Mouse (Mus musculus): ENCODE data around the gene Frmd4a. TPM values are rescaled to one million over a fixed set of nuclear protein-coding genes. Genes with fewer than 3 reads are reported as not detected.

Gene Frmd4a
- total and polyA plus RNA-seq, 2 experiments from 2014 or later, result 11.9 to 44.1 TPM

GRCm38 (mm10) chr2:4487280-4487679 lies 469.8 kb downstream of the Frmd4a start:
- Histone ChIP-seq H3K36me3 (replicated peaks; ENCODE audit: control insufficient read depth, insufficient read depth, low read length) (no peaks in the 10 kb centered on the region; the same call in 1 of the 2 replicates), H3K9me3 (replicated peaks; ENCODE audit: control insufficient read depth, low read length) (no peaks in the 10 kb centered on the region), H3K27me3 (ENCODE audit: control insufficient read depth, insufficient read depth, low read length) (no peaks in the 10 kb centered on the region), H3K9ac (replicated peaks; ENCODE audit: low read depth, low read length) (no peak overlapping the region), H3K4me3 (ENCODE audit: low read depth, low read length) (no peak overlapping the region), H3K4me2 (ENCODE audit: low read depth, low read length) (no peak overlapping the region), H3K27ac (ENCODE audit: low read depth) (no peak overlapping the region), H3K4me1 (ENCODE audit: control insufficient read depth, insufficient read depth) (no peaks in the 10 kb centered on the region)
- DNase-seq (ENCODE audit: low spot score) (no peak), ATAC-seq (ENCODE audit: insufficient read depth, low read depth) (no peak)
- 82% methylated on average over 2 of the region's 2 CpGs for WGBS
- no peak for TF ChIP-seq EP300 (IDR thresholded peaks at IDR 0.05; ENCODE audit: low read depth)
- TF ChIP-seq CTCF (IDR thresholded peaks at IDR 0.05; ENCODE audit: low read depth), result no peak

- 54% methylated on average over 5 of the region's 5 CpGs for WGBS
- TF ChIP-seq EP300 (IDR thresholded peaks at IDR 0.05; ENCODE audit: low read depth), result no peak
- ATAC-seq (ENCODE audit: insufficient read depth, low read depth) (0 out of 2 replicates have a peak, but pooled peaks have one; percentile 35), DNase-seq (ENCODE audit: low spot score) (peak; percentile 48)
- Histone ChIP-seq H3K36me3 (replicated peaks; ENCODE audit: control insufficient read depth, insufficient read depth, low read length) (0 out of 2 replicates have a peak, but pooled peaks cover 2% of the 10 kb centered on the region), H3K4me3 (ENCODE audit: low read depth, low read length) (no peak overlapping the region), H3K27me3 (ENCODE audit: control insufficient read depth, insufficient read depth, low read length) (no peaks in the 10 kb centered on the region), H3K27ac (ENCODE audit: low read depth) (0 out of 2 replicates have a peak overlapping the region, but pooled peaks have one; percentile 9), H3K4me2 (ENCODE audit: low read depth, low read length) (no peak overlapping the region), H3K9ac (replicated peaks; ENCODE audit: low read depth, low read length) (no peak overlapping the region), H3K4me1 (ENCODE audit: control insufficient read depth, insufficient read depth) (peaks cover 6% of the 10 kb centered on the region; the same call in 1 of the 2 replicates), H3K9me3 (replicated peaks; ENCODE audit: control insufficient read depth, low read length) (no peaks in the 10 kb centered on the region)
Measured at GRCm38 (mm10) chr2:4490845-4491244, 473.3 kb downstream of the Frmd4a start.

- Histone ChIP-seq H3K4me2 (ENCODE audit: low read depth, low read length) (no peak overlapping the region), H3K9ac (replicated peaks; ENCODE audit: low read depth, low read length) (no peak overlapping the region), H3K4me3 (ENCODE audit: low read depth, low read length) (no peak overlapping the region), H3K9me3 (replicated peaks; ENCODE audit: control insufficient read depth, low read length) (no peaks in the 10 kb centered on the region), H3K27me3 (ENCODE audit: control insufficient read depth, insufficient read depth, low read length) (no peaks in the 10 kb centered on the region), H3K36me3 (replicated peaks; ENCODE audit: control insufficient read depth, insufficient read depth, low read length) (0 out of 2 replicates have a peak, but pooled peaks cover 3% of the 10 kb centered on the region), H3K4me1 (ENCODE audit: control insufficient read depth, insufficient read depth) (peaks cover 6% of the 10 kb centered on the region; the same call in 1 of the 2 replicates), H3K27ac (ENCODE audit: low read depth) (no peak overlapping the region)
- TF ChIP-seq CTCF (IDR thresholded peaks at IDR 0.05; ENCODE audit: low read depth), result peak; percentile 93
- no peak for TF ChIP-seq EP300 (IDR thresholded peaks at IDR 0.05; ENCODE audit: low read depth)
- ATAC-seq (ENCODE audit: insufficient read depth, low read depth), result peak; percentile 66
- WGBS, result 36% methylated on average over 20 of the region's 20 CpGs
- peak; percentile 84 for DNase-seq (ENCODE audit: low spot score)
Measured at GRCm38 (mm10) chr2:4492485-4493481, 475.3 kb downstream of the Frmd4a start.

DNA sequence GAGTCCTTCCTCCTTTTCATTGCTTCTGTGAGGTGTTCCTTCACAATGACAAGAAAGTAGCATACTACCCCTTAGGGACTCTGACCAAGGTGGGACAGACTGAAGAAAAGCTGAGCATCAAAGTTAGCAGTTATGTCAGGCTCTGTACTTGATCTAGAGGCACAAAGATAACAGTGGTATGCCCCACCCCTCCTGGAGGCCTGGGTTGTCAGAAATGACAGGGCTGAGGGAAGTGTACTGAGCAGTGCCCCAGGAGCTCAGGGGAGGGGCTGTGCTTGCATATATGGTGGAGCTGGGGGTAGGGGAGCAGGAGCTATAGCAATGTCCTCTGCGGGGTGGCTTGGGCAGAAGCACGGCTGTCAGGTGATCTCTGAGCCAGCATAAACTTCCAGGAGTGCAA lies 477.0 kb downstream of the Frmd4a start:
- no peak for DNase-seq (ENCODE audit: low spot score)
- no peaks in the 10 kb centered on the region for H3K27me3 ChIP-seq (ENCODE audit: control insufficient read depth, insufficient read depth, low read length)
- no peaks in the 10 kb centered on the region for H3K9me3 ChIP-seq (replicated peaks; ENCODE audit: control insufficient read depth, low read length)
- WGBS, result 25% methylated on average over 2 of the region's 2 CpGs
- ATAC-seq (ENCODE audit: insufficient read depth, low read depth), result no peak
- H3K36me3 ChIP-seq (replicated peaks; ENCODE audit: control insufficient read depth, insufficient read depth, low read length), result peaks cover 7% of the 10 kb centered on the region; the same call in 1 of the 2 replicates
- no peak overlapping the region for H3K27ac ChIP-seq (ENCODE audit: low read depth)
- H3K9ac ChIP-seq (replicated peaks; ENCODE audit: low read depth, low read length), result no peak overlapping the region
- no peak overlapping the region for H3K4me2 ChIP-seq (ENCODE audit: low read depth, low read length)
- TF ChIP-seq EP300 (IDR thresholded peaks at IDR 0.05; ENCODE audit: low read depth) (no peak), CTCF (IDR thresholded peaks at IDR 0.05; ENCODE audit: low read depth) (no peak)
- peaks cover 6% of the 10 kb centered on the region; the same call in 1 of the 2 replicates for H3K4me1 ChIP-seq (ENCODE audit: control insufficient read depth, insufficient read depth)
- H3K4me3 ChIP-seq (ENCODE audit: low read depth, low read length), result no peak overlapping the region

- H3K36me3 ChIP-seq (replicated peaks; ENCODE audit: control insufficient read depth, insufficient read depth, low read length), result peaks cover 7% of the 10 kb centered on the region; the same call in 1 of the 2 replicates
- 5% methylated on average over 1 of the region's 1 CpGs for WGBS
- H3K27me3 ChIP-seq (ENCODE audit: control insufficient read depth, insufficient read depth, low read length), result no peaks in the 10 kb centered on the region
- peaks cover 22% of the 10 kb centered on the region for H3K4me1 ChIP-seq (ENCODE audit: control insufficient read depth, insufficient read depth)
- no peak overlapping the region for H3K4me3 ChIP-seq (ENCODE audit: low read depth, low read length)
- no peak overlapping the region for H3K27ac ChIP-seq (ENCODE audit: low read depth)
- no peak overlapping the region for H3K4me2 ChIP-seq (ENCODE audit: low read depth, low read length)
- no peaks in the 10 kb centered on the region for H3K9me3 ChIP-seq (replicated peaks; ENCODE audit: control insufficient read depth, low read length)
- DNase-seq (ENCODE audit: low spot score), result peak; percentile 86
- H3K9ac ChIP-seq (replicated peaks; ENCODE audit: low read depth, low read length), result no peak overlapping the region
- TF ChIP-seq CTCF (IDR thresholded peaks at IDR 0.05; ENCODE audit: low read depth) (peak; percentile 79), EP300 (IDR thresholded peaks at IDR 0.05; ENCODE audit: low read depth) (0 out of 2 replicates have a peak, but pooled peaks have one; percentile 26)
- ATAC-seq (ENCODE audit: insufficient read depth, low read depth), result 0 out of 2 replicates have a peak, but pooled peaks have one; percentile 37
Measured at GRCm38 (mm10) chr2:4499257-4499656, 481.7 kb downstream of the Frmd4a start.

Data from heart, postnatal 0 days (tissue).